Mouse (Mus musculus) liver, postnatal 0 days (tissue): Measurements from ENCODE around the gene Cars.

Experiments used
- CTCF ChIP-seq: sonication (generic); IDR thresholded peaks from 2 replicates; pipeline ENCODE4 v1.5.1; 2016; ENCODE audit warnings: antibody characterized with exemption, low read depth
- EP300 ChIP-seq: IDR thresholded peaks from 2 replicates; pipeline ENCODE4 v1.6.1; 2016; ENCODE audit warnings: antibody characterized with exemption, low read depth, mild to moderate bottlenecking

DNA sequence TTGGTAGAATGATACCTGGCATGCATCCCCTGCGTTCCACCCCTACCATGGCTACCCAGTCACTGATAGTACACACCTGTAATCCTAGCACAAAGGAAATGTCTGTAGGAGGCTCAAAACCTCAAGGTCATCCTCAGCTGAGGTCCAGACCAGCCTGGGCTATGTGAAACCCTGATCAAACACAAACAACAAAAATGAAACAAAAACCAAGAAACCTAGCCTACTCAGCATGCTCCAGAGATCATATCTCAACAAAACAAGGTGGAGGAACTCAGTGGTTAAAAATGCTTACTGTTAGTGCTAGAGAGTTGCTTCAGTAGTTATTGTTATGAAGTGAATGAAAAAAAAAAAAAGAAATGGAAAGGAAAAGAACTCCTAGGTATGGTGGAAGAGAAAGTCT is 28.6 kb upstream of the Cars start, which contains the start of gene Tnfrsf26:
- TF ChIP-seq CTCF (no peak), EP300 (no peak)
